Mouse (Mus musculus): ENCODE measurements around the gene Fibp.

- no peak for TF ChIP-seq POLR2A (IDR thresholded peaks at IDR 0.05; ENCODE audit: insufficient read depth, low read length)
- TF ChIP-seq EP300 (IDR thresholded peaks at IDR 0.05; ENCODE audit: insufficient read depth, low read depth, low read length), result no peak
Measured at GRCm38 (mm10) chr19:5483386-5484359, 23.3 kb downstream of the Fibp start.

All from ES-Bruce4 (cell line).